Comparison of ENCODE assay signal across 23 mouse cellular contexts in the genomic region with DNA sequence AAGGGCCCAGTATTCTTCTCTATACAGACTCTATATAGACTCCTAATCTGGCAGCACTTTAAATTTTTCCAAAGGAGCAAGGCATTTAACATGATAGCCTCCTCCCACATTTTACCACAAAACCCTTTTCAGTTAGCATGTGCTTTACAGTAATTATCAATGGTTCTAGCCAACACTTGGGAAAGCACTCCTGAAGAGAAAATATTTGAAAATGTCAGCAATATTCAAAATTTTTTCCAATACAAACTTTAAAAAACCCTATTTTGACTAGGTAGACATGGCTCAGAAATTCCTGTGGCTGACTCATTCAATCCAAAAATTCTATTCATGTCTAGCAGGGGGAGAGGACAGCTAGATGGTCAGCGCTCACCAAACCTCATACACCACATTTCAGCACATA.
"Had no signal": no experiment of that assay in that cellular context is flagged by ENCODE, and none has a peak within 500 bp of the region (broad histone marks: within the 10 kb centered on the region; RNA-seq: fewer than 3 reads in every experiment).

No protein-coding gene starts in this region.

- ATAC-seq: hindbrain, postnatal 0 days; intestine, embryonic 16.5 days; liver, embryonic 12.5 days had no signal

- H3K4me1 ChIP-seq: hindbrain, embryonic 13.5 days; hindbrain, embryonic 15.5 days; limb, embryonic 13.5 days; limb, embryonic 15.5 days; liver, embryonic 12.5 days had no signal

- DNase-seq: gastrocnemius, adult 2 months; gastrocnemius, postnatal 10 days; gastrocnemius, postnatal 25 days; heart, adult 18-20 months; heart, postnatal 10 days; heart, postnatal 4 days; kidney, adult 11 months; kidney, adult 2 months; kidney, postnatal 10 days; kidney, postnatal 25 days; kidney, postnatal 4 days had no signal

- H3K36me3 ChIP-seq: heart, embryonic 10.5 days; heart, embryonic 12.5 days; hindbrain, embryonic 13.5 days; hindbrain, embryonic 15.5 days; limb, embryonic 13.5 days; limb, embryonic 15.5 days; liver, embryonic 12.5 days had no signal

- H3K4me2 ChIP-seq: heart, embryonic 12.5 days; hindbrain, embryonic 13.5 days; hindbrain, embryonic 15.5 days; limb, embryonic 13.5 days; limb, embryonic 15.5 days; liver, embryonic 12.5 days had no signal

- H3K9me3 ChIP-seq: heart, embryonic 10.5 days; heart, embryonic 12.5 days; hindbrain, embryonic 13.5 days; hindbrain, embryonic 15.5 days; limb, embryonic 13.5 days; limb, embryonic 15.5 days; liver, embryonic 12.5 days had no signal

- H3K27ac ChIP-seq: gastrocnemius, adult 2 months; heart, embryonic 10.5 days; hindbrain, embryonic 13.5 days; hindbrain, embryonic 15.5 days; hindbrain, postnatal 0 days; layer of hippocampus, adult 2 months; left cerebral cortex, adult 2 months; limb, embryonic 13.5 days; limb, embryonic 15.5 days; liver, embryonic 12.5 days; liver, embryonic 14.5 days had no signal

- H3K9ac ChIP-seq: heart, embryonic 12.5 days; hindbrain, embryonic 13.5 days; hindbrain, embryonic 15.5 days; limb, embryonic 13.5 days; limb, embryonic 15.5 days; liver, embryonic 12.5 days; liver, embryonic 14.5 days had no signal

- H3K4me3 ChIP-seq: gastrocnemius, adult 2 months; heart, embryonic 10.5 days; heart, embryonic 12.5 days; hindbrain, embryonic 13.5 days; hindbrain, embryonic 15.5 days; layer of hippocampus, adult 2 months; left cerebral cortex, adult 2 months; limb, embryonic 13.5 days; limb, embryonic 15.5 days; liver, embryonic 12.5 days had no signal

- H3K27me3 ChIP-seq: heart, embryonic 12.5 days; hindbrain, embryonic 15.5 days; limb, embryonic 15.5 days had no signal
